Mouse (Mus musculus): Measurements from ENCODE around the gene 1600014C23Rik.

DNA sequence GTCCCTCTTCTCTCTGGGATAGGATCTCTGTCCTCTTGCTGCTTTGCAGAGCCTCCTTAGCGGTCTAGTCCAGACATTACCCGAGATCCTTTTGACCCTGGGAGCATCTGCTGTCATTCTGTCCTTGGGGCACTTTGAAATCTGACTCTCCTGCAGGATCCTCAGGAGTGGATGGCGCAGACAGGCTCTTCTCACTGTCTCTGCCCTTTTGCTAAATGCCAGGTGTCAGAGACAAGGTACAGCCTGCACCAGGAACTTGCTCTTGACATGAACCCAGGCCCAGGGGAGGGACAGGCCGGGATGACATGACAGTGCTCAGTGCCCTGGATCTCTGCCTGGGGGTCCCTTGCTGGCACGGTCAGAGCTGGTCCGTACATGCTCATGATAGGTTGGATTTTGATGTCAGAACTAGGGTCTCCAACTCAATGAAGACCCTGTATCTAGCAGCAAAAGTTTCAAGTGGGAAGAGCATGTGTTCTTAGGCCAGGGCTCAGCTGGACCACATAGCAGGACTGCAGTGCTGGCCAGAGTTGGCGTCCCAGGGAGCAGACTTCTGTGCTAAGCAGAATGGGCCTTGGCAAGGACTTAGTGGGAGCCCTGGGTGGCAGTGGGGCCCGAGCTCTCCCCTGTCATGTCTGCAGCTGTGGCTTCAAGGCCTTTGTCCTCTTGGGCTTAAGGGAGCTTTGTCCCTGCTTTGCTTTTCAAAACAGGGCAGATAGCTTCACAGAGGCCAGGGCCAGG is 5.5 kb downstream of the 1600014C23Rik start:
- TF ChIP-seq CTCF (IDR thresholded peaks at IDR 0.05; ENCODE audit: extremely low read depth, insufficient read depth, insufficient read length, insufficient replicate concordance) = no peak
- no peak for TF ChIP-seq POLR2A (IDR thresholded peaks at IDR 0.05; ENCODE audit: low read depth, low read length)

All from spleen, adult 2 months (tissue).